Mouse (Mus musculus) small intestine, adult 2 months (tissue): ENCODE data around the gene Ptcd1. TPM values are rescaled to one million over a fixed set of nuclear protein-coding genes. Genes with fewer than 3 reads are reported as not detected.

Experiments used
- H3K27ac ChIP-seq: fragments of 200-500 bp; 2 replicates; pipeline ENCODE4 v1.5.1; 2012; ENCODE audit warnings: low read depth, low read length, control low read depth, inconsistent platforms; ENCODE audit not compliant: insufficient read depth
- H3K27me3 ChIP-seq: fragments of 200-500 bp; 2 replicates; pipeline ENCODE4 v1.6.1; 2012; ENCODE audit warnings: mild to moderate bottlenecking, moderate library complexity, low read length, inconsistent platforms; ENCODE audit not compliant: control insufficient read depth, insufficient read depth
- H3K36me3 ChIP-seq: fragments of 200-500 bp; 2 replicates; pipeline ENCODE4 v1.6.1; 2012; ENCODE audit warnings: mild to moderate bottlenecking, low read length, control low read depth, inconsistent platforms; ENCODE audit not compliant: control insufficient read depth, insufficient read depth
- H3K4me1 ChIP-seq: fragments of 200-500 bp; 2 replicates; pipeline ENCODE4 v1.6.1; 2012; ENCODE audit warnings: low read length, inconsistent platforms, mixed read lengths; ENCODE audit not compliant: control insufficient read depth, insufficient read depth, insufficient read length
- H3K4me3 ChIP-seq: fragments of 200-500 bp; 2 replicates; pipeline ENCODE4 v1.5.1; 2012; ENCODE audit warnings: low read depth, mild to moderate bottlenecking, control low read depth, inconsistent platforms, low read length, moderate library complexity
- CTCF ChIP-seq: fragments of 200-500 bp; IDR thresholded peaks from 2 replicates; pipeline ENCODE4 v1.5.1; 2012; ENCODE audit warnings: low read depth, mild to moderate bottlenecking, control low read depth, inconsistent platforms, low read length, moderate library complexity, mixed read lengths; ENCODE audit not compliant: insufficient replicate concordance, insufficient read length; ENCODE audit errors: extremely low read depth
- POLR2A ChIP-seq: fragments of 200-500 bp; IDR thresholded peaks from 2 replicates; pipeline ENCODE4 v1.6.1; 2012; ENCODE audit warnings: low read depth, mild to moderate bottlenecking, control low read depth, inconsistent platforms, low read length, moderate library complexity
- WGBS: fragments of 180-500 bp; shearing (Covaris S2); methylation state at CpG from one replicate; pipeline ENCODE4 v1.1.7; 2018; 5-methylcytosine and 5-hydroxymethylcytosine counted together
- polyA plus RNA-seq: library from polyadenylated mRNA; depleted of rRNA; stranded (reverse); fragments of >200 nt; gene quantifications from 2 replicates; pipeline ENCODE4 v1.2.3, GENCODE M21; 2012

Gene Ptcd1
- polyA plus RNA-seq, 1 experiment: 11.6 TPM

DNA sequence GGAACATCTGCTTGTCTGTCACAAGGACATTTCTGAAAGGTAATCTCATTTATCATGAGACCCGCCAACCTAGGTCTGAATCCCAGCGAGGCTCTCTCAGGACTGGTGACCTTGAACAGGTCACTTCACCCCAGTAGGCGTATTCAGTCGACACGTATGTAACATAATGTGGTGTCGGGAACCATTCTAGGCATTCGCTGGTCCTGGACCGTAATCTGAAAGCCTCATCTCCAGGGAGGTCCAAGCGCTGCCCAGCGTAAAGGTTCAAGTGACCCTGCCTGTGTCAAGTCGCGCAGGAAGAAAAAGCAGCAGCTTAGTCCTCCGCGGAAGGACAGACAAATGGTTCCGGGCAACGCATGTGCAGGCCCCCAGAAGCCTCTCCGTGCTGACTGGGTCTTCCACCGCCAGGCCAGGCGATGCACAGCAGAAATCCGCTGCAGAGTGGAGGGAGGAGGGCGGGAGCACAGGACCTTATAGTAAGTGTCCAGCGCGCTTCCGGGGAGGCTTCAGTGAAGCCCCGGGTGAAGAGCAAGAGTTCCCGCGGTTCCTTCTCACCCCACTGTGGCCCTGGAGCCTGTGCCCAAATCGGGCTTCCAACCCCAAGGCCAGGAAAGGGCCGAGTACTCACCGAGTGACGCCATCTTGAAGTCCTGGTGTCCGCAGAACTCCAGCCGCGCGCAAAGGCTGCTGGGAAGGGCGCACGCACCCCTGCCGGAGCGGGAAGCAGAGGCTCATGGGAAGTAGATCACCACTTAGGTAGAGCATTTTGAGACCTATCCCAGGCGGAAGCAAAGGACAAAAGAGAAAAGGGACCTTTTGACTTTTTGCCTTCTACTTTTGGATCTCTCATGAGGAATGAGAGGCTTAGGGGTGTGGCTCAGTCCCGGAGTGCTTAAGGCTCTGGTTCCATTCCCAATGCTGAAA is 24.2 kb upstream of the Ptcd1 start:
- H3K27ac ChIP-seq: peak overlapping the region; percentile 85
- TF ChIP-seq POLR2A: peak; percentile 84
- peak; percentile 3; the same call in 1 of the 2 replicates for TF ChIP-seq CTCF
- H3K4me3 ChIP-seq: peak overlapping the region; percentile 87
- under 1% methylated on average over 41 of the region's 41 CpGs for WGBS
- peaks cover 35% of the 10 kb centered on the region for H3K36me3 ChIP-seq
- H3K27me3 ChIP-seq: no peaks in the 10 kb centered on the region
- H3K4me1 ChIP-seq: peaks cover 5% of the 10 kb centered on the region; the same call in 1 of the 2 replicates

DNA sequence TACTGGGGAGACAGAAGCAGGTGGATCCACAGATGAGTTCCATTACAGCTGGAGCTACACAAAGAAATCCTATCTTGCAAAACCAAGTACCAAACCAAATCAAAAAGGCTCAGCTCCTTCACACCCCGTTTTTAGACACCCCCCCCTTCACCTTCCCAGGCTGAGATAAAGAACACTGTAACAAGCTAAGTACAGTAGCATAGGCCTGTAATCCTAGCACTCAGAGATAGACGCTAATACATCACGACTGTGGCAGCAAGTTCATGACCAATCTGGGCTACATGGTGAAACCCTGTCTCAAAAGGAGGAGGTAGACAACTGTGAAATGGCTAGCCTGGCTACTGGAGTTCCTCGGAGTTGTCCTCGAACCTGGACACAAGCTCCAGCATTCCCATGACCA is 23.5 kb upstream of the Ptcd1 start:
- Histone ChIP-seq H3K27me3 (no peaks in the 10 kb centered on the region), H3K36me3 (peaks cover 33% of the 10 kb centered on the region), H3K4me3 (peak overlapping the region; percentile 87), H3K4me1 (peaks cover 6% of the 10 kb centered on the region; the same call in 1 of the 2 replicates), H3K27ac (peak overlapping the region; percentile 84; the same call in 1 of the 2 replicates)
- no peak for TF ChIP-seq CTCF
- WGBS: 10% methylated on average over 5 of the region's 5 CpGs

DNA sequence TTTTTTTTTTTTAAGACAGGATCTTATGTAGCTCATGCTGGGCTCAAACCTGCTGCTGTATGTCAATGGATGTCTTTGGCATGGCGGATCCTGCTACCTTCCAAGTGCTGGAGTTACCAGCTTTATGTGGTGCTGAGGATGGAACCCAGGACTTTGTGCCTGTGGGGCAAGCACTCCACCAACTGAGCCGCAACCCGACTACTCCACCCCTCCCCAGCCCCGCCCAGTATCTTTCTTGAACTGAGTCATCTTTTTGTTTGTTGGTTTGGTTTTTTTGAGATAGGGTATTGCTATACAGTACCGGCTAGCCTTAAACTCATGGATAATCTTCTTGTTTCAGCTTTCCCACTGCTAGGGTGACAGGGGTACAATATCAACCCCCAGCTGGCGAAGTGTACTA is 22.5 kb upstream of the Ptcd1 start:
- TF ChIP-seq CTCF (no peak), POLR2A (no peak)
- H3K4me3 ChIP-seq: no peak overlapping the region
- no peaks in the 10 kb centered on the region for H3K27me3 ChIP-seq

DNA sequence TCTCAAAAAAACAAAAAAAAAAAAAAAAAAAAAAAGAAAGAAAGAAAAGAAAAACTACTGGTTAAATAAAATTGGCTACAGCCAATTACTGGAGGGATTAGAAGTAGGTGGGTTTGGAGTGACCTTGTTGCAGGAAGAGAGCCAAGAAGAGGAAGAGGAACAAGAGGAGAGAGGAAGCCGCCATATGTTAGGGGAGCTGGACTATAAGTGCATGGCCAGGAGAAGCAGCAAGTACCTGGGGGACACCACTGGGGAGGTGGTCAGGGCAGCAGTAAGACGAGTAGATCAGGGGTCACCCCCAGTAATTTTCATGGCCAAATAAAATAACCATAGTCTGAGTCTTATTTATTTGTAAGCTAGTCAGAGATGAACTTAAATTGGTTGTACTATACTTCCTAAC is 18.3 kb upstream of the Ptcd1 start:
- H3K27ac ChIP-seq: no peak overlapping the region
- WGBS: 89% methylated on average over 2 of the region's 2 CpGs
- no peak for TF ChIP-seq POLR2A
- no peak for TF ChIP-seq CTCF
- H3K4me3 ChIP-seq: no peak overlapping the region
- H3K4me1 ChIP-seq: peaks cover 2% of the 10 kb centered on the region; the same call in 1 of the 2 replicates
- H3K36me3 ChIP-seq: peaks cover 64% of the 10 kb centered on the region
- no peaks in the 10 kb centered on the region for H3K27me3 ChIP-seq

More for the DNA sequence above, 22.5 kb upstream of the Ptcd1 start:
- Histone ChIP-seq H3K27ac (no peak overlapping the region), H3K4me1 (peaks cover 6% of the 10 kb centered on the region; the same call in 1 of the 2 replicates), H3K36me3 (peaks cover 32% of the 10 kb centered on the region)
- WGBS: 67% methylated on average over 6 of the region's 6 CpGs

DNA sequence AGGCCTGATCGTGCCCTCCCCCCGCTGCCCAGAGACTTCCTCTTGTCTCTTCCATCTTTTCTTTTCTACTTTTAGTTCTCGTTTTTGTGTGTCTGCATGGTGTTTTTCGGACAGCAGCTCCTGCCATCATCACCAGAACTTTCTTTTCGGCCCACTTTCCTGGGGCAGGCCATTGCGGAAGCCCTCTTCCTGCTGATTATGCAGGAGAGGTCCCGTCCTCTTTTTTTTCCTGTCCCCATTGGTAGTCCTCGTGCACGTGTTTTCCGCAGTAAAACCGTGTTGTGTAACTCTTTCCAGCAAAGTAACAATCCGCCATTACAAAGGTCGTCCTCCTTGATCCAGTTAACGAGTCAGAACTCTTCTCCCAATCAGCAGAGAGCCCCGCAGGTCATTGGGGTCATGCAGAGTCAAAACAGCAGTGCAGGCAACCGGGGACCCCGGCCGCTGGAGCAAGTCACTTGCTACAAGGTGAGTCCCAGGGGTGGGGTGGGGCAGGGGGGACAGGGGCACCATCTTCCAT is 11.6 kb upstream of the Ptcd1 start:
- Histone ChIP-seq H3K4me3 (no peak overlapping the region), H3K36me3 (peaks cover 71% of the 10 kb centered on the region), H3K4me1 (no peaks in the 10 kb centered on the region), H3K27me3 (no peaks in the 10 kb centered on the region), H3K27ac (no peak overlapping the region)
- WGBS: 79% methylated on average over 18 of the region's 18 CpGs
- no peak for TF ChIP-seq POLR2A

DNA sequence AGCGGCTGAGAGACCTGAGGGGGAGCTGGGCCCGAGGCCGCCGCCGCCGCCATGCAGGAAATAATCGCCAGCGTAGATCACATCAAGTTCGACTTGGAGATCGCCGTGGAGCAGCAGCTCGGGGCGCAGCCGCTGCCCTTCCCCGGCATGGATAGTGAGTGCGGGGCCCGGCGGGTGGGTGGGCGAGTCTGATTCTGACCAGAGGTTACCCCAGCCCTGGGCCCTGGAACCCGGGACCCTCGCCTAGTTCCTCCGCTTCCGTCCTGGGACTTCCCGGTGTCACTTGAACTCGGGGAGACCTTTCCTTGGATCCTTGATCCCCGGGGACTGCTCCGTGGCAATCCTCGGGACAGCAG is 376 bp upstream of the Ptcd1 start:
- WGBS: under 1% methylated on average over 28 of the region's 28 CpGs
- TF ChIP-seq CTCF (no peak), POLR2A (no peak)
- peaks cover 3% of the 10 kb centered on the region; the same call in 1 of the 2 replicates for H3K4me1 ChIP-seq
- peak overlapping the region; percentile 91 for H3K4me3 ChIP-seq
- H3K36me3 ChIP-seq: peaks cover 22% of the 10 kb centered on the region
- H3K27me3 ChIP-seq: no peaks in the 10 kb centered on the region
- H3K27ac ChIP-seq: 0 out of 2 replicates have a peak overlapping the region, but pooled peaks have one; percentile 15

DNA sequence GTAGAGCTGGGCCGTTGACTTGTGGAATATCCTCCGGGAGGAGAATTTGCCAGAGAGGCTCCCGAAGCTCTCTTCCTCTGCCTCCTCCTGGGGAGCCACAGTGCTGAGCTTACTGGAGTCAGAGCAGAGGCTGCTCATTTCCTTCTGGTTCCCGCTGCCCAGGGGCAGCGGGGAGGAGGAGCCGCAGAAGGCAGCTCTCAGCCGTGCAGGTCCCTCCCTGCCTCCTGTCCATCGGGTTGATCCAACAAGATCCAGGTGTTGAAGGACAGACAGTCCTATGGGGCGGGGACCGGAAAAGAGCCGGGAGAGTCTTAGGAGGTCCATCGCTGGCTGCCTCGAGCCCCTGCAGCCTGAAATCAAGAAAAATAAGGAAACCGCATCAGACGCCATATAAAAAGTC is 1.7 kb downstream of the Ptcd1 start:
- Histone ChIP-seq H3K4me1 (peaks cover 3% of the 10 kb centered on the region; the same call in 1 of the 2 replicates), H3K27ac (no peak overlapping the region; the same call in 1 of the 2 replicates), H3K4me3 (peak overlapping the region; percentile 13), H3K36me3 (peaks cover 19% of the 10 kb centered on the region), H3K27me3 (no peaks in the 10 kb centered on the region)
- TF ChIP-seq CTCF (no peak), POLR2A (no peak)
- 80% methylated on average over 15 of the region's 15 CpGs for WGBS

DNA sequence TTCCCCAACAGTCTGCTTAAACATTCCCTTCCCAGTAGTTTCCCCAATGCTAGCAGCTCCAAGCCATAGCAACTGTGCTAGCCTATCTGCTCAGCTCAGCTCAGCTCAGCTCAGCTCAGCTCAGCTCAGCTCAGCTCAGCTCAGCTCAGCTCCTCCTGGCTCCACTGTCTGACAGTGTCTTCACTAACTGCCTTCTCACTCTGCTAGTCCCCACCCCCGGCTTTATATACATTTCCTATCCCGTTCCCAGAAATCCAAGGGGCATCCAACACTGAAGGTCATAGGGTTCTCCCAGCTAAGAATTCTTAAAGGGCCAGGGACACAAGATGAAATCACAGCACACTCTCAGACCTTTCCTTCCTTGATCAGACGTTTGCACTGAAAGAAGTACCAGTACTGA is 2.2 kb downstream of the Ptcd1 start:
- WGBS: 48% methylated on average over 3 of the region's 3 CpGs
- Histone ChIP-seq H3K27me3 (no peaks in the 10 kb centered on the region), H3K4me1 (peaks cover 3% of the 10 kb centered on the region; the same call in 1 of the 2 replicates), H3K27ac (no peak overlapping the region; the same call in 1 of the 2 replicates), H3K36me3 (peaks cover 22% of the 10 kb centered on the region), H3K4me3 (peak overlapping the region; percentile 13)
- no peak for TF ChIP-seq CTCF
- TF ChIP-seq POLR2A: no peak
